Mouse (Mus musculus) gastrocnemius, adult 18-20 months (tissue): ENCODE measurements around the gene Clptm1. TPM values are rescaled to one million over a fixed set of nuclear protein-coding genes. Genes with fewer than 3 reads are reported as not detected.

Source experiments
- DNase-seq: peaks from one replicate; pipeline ENCODE4 v3.0.0; 2021; ENCODE audit warnings: low spot score
- long read RNA-seq, 2 experiments: library from polyadenylated mRNA; stranded (forward); transcript quantifications; one replicate each; pipeline ENCODE4 v2.0.0; 2021
- total RNA-seq, 2 experiments: library from RNA; stranded (reverse); gene quantifications; 2 replicates each; pipeline ENCODE4 v1.2.3; 2021

Clptm1 gene
- 10 to 100 TPM; 46.8 to 47.3 TPM for total RNA-seq
- long read RNA-seq, experiment 1, full-length matches to known transcripts = 173 of 193 reads
- long read RNA-seq, experiment 1, partial matches to known transcripts = 8 of 193 reads
- long read RNA-seq, experiment 1, other reads (novel, unspliced or antisense) = 12 of 193 reads
- long read RNA-seq, experiment 2, full-length matches to known transcripts = 157 of 178 reads
- long read RNA-seq, experiment 2, partial matches to known transcripts = 13 of 178 reads
- long read RNA-seq, experiment 2, other reads (novel, unspliced or antisense) = 8 of 178 reads

GRCm38 (mm10) chr7:19664955-19665841 lies at the start of gene Clptm1:
Gene Clptm1, minus strand, starts transcription at chr7:19665033.
- peak; percentile 98 for DNase-seq

GRCm38 (mm10) chr7:19713598-19713997 lies 48.8 kb upstream of the Clptm1 start:
- DNase-seq = no peak

- peak; percentile 34 for DNase-seq
Observed at GRCm38 (mm10) chr7:19713196-19713595, 48.4 kb upstream of the Clptm1 start.

GRCm38 (mm10) chr7:19712414-19712813 lies 47.6 kb upstream of the Clptm1 start:
- no peak for DNase-seq

- no peak for DNase-seq
Observed at GRCm38 (mm10) chr7:19710650-19711049, 45.8 kb upstream of the Clptm1 start.

- no peak for DNase-seq
Observed at GRCm38 (mm10) chr7:19705271-19705670, 40.4 kb upstream of the Clptm1 start.

GRCm38 (mm10) chr7:19704475-19704874 lies 39.6 kb upstream of the Clptm1 start:
- DNase-seq = no peak

- no peak for DNase-seq
Observed at GRCm38 (mm10) chr7:19702859-19703555, 38.2 kb upstream of the Clptm1 start.

GRCm38 (mm10) chr7:19701069-19701761 lies 36.4 kb upstream of the Clptm1 start:
- peak; percentile 61 for DNase-seq

GRCm38 (mm10) chr7:19700299-19701068 lies 35.7 kb upstream of the Clptm1 start:
- no peak for DNase-seq

- DNase-seq = no peak
Observed at GRCm38 (mm10) chr7:19699827-19700148, 35.0 kb upstream of the Clptm1 start.

- DNase-seq = peak; percentile 35
Observed at GRCm38 (mm10) chr7:19698907-19699826, 34.3 kb upstream of the Clptm1 start, which contains the start of gene Apoe. Gene Apoe, minus strand, starts transcription at chr7:19699188.

- DNase-seq = no peak
Observed at GRCm38 (mm10) chr7:19697949-19698906, 33.4 kb upstream of the Clptm1 start.

GRCm38 (mm10) chr7:19696336-19696873 lies 31.6 kb upstream of the Clptm1 start:
- no peak for DNase-seq

GRCm38 (mm10) chr7:19695881-19696280 lies 31.0 kb upstream of the Clptm1 start:
- DNase-seq = no peak

- DNase-seq = no peak
Observed at GRCm38 (mm10) chr7:19695213-19695594, 30.4 kb upstream of the Clptm1 start.

GRCm38 (mm10) chr7:19694336-19695212 lies 29.7 kb upstream of the Clptm1 start:
- no peak for DNase-seq
